ENCODE assay signal across 26 mouse cellular contexts in genomic region chr7:131830261-131830660, GRCm38 (mm10).
"Had no signal": no experiment of that assay in that cellular context is flagged by ENCODE, and none has a peak within 500 bp of the region (broad histone marks: within the 10 kb centered on the region; RNA-seq: fewer than 3 reads in every experiment).

No protein-coding gene starts in this region.

- H3K9ac ChIP-seq: heart, embryonic 12.5 days; hindbrain, embryonic 12.5 days; hindbrain, embryonic 14.5 days; kidney, embryonic 15.5 days; limb, embryonic 13.5 days; limb, embryonic 15.5 days; liver, embryonic 12.5 days; liver, embryonic 14.5 days had no signal

- H3K27me3 ChIP-seq: kidney, embryonic 15.5 days; limb, embryonic 13.5 days; limb, embryonic 15.5 days; liver, embryonic 12.5 days had no signal

- H3K27ac ChIP-seq: heart, adult 2 months; hindbrain, embryonic 10.5 days; hindbrain, embryonic 12.5 days; hindbrain, embryonic 14.5 days; kidney, embryonic 15.5 days; kidney, postnatal 0 days; left cerebral cortex, adult 2 months; limb, embryonic 13.5 days; limb, embryonic 15.5 days; liver, embryonic 12.5 days; liver, embryonic 14.5 days had no signal

- H3K4me3 ChIP-seq: heart, adult 2 months; heart, embryonic 12.5 days; hindbrain, embryonic 10.5 days; hindbrain, embryonic 12.5 days; kidney, embryonic 15.5 days; left cerebral cortex, adult 2 months; limb, embryonic 13.5 days; limb, embryonic 15.5 days; liver, embryonic 12.5 days had no signal

- DNase-seq: gastrocnemius, postnatal 14 days; gastrocnemius, postnatal 36 days; heart, adult 11 months; heart, adult 2 months; heart, postnatal 10 days; heart, postnatal 4 days; kidney, adult 11 months; kidney, adult 2 months; kidney, adult 9 months; kidney, postnatal 14 days; kidney, postnatal 36 days; left cerebral cortex, postnatal 4 days; lung, adult 18-20 months had no signal

- H3K4me1 ChIP-seq: heart, embryonic 12.5 days; hindbrain, embryonic 10.5 days; hindbrain, embryonic 12.5 days; limb, embryonic 13.5 days; limb, embryonic 15.5 days; liver, embryonic 12.5 days had no signal

- H3K9me3 ChIP-seq: heart, embryonic 12.5 days; hindbrain, embryonic 10.5 days; hindbrain, embryonic 12.5 days; kidney, embryonic 15.5 days; limb, embryonic 13.5 days; limb, embryonic 15.5 days; liver, embryonic 12.5 days had no signal

- ATAC-seq: hindbrain, embryonic 16.5 days; intestine, embryonic 16.5 days; liver, embryonic 12.5 days had no signal

- H3K4me2 ChIP-seq: heart, embryonic 12.5 days; hindbrain, embryonic 12.5 days; hindbrain, embryonic 14.5 days; kidney, embryonic 15.5 days; limb, embryonic 13.5 days; limb, embryonic 15.5 days; liver, embryonic 12.5 days had no signal

- H3K36me3 ChIP-seq: heart, embryonic 12.5 days; hindbrain, embryonic 10.5 days; hindbrain, embryonic 12.5 days; kidney, embryonic 15.5 days; limb, embryonic 13.5 days; limb, embryonic 15.5 days; liver, embryonic 12.5 days had no signal
